Mouse (Mus musculus) urinary bladder, postnatal 4 days (tissue): ENCODE results near the gene Pxk.
"Not testable (repeated sequence)": the region's sequence is repeated elsewhere in the genome, so short reads cannot be mapped to it uniquely, and the experiment has no call there.

Source experiments
- DNase-seq, 2 experiments: peaks; one replicate each; pipeline ENCODE4 v3.0.0; 2021 to 2022; ENCODE audit warnings: low spot score in 2 of 2

Gene Pxk

DNA sequence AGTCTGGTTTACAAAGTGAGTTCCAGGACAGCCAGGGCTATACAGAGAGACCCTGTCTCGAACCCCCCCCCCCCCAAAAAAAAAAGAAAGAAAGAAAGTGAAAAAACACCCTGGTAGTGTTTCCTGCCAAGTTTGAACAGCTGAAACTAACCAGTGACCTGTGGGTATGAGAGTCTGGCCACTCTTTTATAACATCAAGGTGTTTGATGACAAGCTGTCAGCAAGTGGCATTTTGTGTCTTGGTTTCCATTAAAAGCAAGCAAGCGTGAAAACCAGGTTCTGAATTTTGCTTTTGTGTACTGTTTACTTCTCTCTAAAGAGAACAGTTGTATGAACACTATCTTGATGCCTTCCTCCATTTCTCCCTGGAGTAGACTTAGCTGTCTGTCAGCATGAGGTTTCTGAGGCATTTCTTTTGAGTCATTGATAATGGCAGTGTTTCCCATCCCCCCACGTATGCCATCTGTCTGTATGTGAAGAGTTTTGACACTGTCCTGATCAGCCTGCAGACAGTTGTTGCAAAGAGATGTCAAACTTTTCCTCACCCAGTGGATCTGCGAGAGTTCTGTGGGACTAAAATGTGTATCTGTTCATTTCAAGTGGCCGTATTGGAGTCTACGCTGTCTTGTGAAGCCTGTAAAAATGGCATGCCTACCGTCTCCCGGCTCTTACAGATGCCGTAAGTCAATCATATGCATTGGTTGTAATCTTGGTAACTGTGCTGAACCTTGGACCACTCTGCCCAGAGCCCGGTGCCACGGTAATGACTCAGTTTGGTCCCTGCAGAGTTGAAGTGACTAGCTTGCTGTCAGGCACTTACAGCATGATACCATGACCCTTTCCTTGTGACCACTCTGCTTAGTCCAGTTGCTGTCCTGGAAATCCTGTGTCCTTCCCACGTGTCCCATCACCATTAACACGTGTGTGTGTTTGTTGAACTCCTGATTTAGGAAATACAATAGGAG, 47.9 kb downstream of the Pxk start:
- DNase-seq: no peak

DNA sequence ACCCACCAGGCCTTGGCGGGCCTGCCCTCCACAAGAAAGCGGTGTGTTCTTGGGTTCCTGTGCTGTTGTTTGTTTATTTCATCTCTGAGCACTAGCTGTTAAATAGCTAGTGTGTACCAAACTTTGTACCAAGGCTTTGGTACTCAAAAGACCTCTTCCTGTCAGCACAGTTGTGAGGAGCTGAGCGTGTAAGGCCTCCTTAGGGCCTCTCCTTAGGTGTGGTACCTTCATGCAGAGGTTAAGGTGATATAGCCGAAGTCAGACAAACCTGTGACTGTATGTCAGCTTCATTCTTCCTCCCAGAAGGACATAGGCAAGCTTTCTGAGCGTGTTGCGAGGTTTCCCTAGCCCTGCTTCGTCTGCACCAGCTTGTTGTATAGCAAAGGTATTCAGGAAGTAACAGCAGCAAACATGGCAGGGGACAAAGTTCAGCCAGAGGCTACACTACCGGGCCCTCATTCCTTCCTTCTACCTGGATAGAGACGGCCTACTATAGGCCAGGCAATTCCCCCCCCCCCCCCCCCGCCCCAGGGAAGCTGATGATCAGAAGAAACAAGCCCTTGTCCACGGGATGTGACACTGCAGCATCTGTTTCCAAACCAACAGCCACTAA, 48.7 kb downstream of the Pxk start:
- no peak for DNase-seq

DNA sequence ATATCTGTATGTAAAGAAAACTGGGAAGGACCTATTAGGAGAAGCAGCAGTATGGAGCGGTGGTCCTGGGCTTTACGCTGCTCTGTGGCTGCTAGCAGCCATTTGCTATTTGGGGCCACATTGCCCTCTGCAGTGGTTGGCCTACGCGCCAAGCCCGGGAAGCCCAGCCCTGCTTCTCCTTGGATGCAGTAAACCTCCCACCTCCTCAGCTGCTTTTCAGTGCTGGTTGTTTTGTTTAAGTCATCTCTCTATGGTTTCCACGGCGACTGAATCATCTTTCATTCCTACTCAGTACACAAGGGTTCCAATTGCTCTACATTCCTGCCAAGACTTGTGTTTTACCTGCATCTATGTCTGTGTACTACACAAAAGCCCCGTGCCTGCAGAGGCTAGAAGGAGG, 50.8 kb downstream of the Pxk start:
- DNase-seq: no peak

DNA sequence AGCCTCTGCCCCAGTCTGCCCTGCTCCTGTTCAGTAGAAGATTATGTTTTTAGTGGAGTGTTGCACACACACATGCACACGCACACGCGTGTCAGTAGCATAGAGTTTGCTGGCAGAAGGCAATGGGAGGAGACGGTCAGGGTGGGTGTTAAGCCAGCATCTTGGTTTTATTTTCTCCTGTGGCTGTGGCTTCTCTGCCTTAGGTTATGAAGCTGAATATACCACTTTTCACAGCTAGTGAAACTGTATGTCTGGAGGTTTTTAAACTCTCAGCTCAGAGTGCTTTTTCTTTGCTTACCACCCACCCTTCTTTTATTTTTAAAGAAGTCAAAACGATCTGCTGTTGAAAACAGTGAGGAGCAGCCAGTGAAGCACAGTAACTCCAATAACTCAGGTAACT, 53.7 kb downstream of the Pxk start:
- no peak for DNase-seq

DNA sequence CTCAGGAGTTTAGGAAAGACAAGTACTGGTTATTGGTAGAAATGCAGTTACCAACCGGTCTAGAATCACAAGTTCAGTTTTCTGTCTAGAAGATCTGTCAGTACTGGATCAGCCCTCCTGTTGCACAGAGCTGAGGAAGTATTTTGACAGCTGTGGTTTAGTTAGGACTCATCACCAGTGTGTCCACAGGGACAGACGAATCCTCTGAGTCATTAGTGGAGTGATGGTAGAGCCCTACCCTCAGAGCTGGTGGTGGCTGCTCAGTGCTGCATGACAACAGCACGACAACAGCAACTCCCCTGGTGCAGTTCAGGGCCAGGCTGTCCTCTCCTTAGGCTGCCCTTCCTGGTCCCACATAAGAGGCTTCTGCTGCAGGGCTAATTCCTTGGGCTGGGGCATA, 56.1 kb downstream of the Pxk start:
- DNase-seq: no peak

DNA sequence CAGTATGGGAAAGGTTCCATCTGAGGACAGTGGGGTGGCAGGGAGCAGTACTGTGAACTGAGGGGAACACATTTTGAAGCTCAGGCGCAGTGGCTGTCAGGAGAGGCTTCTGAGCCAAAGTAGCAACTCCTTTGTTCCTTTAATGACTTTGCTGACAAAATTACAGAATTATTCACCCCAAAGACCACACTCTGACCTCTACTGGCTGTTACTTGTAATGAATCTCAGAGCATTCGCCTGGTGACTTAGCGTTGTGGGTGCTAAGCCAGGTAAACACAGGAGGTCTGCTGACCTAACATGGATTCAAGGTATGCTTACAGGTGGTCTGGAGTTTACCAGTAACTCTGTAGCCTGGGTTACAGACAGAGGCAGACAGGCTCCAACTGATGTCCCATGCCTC, 58.9 kb downstream of the Pxk start:
- DNase-seq: no peak

DNA sequence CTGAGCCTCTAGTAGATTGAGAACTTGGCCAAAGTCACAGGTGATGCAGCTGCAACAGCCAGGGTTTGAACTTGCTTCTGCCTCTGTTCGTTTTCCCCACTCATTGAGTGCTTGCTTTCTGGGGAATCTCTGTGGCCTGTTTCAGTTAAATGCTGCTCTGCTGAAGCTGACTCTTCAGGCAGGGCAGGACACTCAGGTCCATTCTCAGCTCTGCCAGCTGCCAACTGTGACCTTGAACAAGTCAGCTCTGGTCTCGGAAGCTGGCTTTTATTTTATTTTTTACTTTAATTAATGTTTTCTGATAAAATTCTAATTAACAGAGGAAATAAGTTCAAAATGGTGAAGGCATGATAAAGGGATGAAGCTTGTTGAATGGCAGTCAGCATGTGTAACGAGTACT, 60.7 kb downstream of the Pxk start:
- no peak for DNase-seq

DNA sequence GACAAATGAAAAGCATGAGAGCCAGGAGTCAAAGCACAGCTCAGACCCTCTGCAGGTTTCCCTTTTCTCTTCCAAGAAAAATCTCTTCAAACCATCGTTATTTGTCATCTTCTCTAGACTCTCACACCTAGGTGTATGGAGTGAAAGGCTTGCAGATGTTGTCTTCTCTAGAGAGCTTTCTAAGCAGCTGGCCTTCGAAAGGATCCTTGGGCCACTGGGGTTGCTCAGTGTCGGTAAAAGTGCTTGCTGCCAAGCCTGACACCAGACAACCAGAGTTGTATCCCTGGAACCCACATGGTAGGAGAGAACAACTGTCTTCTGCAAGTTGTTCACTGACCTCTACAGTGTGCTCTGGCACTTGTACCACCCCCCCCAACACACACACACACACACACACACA, 61.1 kb downstream of the Pxk start:
- no peak for DNase-seq

DNA sequence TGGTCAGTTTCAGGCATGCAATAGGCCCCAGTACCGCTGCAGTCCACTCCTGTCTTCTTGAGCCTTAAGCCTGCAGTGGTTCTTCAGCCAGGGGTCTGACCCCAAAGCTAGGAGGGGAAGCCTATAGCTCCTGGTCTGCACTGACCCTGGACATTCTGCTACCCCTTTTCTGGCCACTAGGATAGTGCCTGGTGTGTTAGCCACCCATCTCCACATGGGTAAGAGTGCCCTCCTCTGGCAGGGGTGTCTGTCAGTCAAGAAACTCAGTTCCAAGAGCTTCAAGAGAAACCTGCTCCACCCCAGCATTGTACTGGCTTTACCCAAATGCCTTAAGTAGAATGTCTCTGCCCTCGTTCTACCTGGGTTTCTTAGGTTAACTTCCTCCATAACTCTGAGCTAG, 63.8 kb downstream of the Pxk start:
- no peak for DNase-seq

DNA sequence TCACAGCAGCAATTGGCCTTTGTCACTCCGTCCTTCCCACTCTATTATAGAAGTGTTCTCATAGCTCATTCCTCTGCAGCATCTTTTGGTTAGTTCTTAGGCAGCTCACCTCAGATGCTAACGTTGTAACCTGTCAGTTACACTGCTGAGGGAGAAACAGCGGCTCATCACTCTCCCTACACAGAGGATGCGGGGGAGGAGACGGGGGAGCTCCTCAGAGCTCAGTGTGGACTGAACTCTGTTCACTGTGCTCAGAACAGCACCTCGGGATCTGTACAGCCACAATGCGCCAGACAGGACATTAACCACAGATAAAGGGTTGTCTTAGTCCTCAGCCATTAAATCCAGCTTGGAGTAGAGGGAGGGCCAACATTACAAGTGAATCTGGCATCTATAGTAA, 66.5 kb downstream of the Pxk start:
- no peak for DNase-seq

DNA sequence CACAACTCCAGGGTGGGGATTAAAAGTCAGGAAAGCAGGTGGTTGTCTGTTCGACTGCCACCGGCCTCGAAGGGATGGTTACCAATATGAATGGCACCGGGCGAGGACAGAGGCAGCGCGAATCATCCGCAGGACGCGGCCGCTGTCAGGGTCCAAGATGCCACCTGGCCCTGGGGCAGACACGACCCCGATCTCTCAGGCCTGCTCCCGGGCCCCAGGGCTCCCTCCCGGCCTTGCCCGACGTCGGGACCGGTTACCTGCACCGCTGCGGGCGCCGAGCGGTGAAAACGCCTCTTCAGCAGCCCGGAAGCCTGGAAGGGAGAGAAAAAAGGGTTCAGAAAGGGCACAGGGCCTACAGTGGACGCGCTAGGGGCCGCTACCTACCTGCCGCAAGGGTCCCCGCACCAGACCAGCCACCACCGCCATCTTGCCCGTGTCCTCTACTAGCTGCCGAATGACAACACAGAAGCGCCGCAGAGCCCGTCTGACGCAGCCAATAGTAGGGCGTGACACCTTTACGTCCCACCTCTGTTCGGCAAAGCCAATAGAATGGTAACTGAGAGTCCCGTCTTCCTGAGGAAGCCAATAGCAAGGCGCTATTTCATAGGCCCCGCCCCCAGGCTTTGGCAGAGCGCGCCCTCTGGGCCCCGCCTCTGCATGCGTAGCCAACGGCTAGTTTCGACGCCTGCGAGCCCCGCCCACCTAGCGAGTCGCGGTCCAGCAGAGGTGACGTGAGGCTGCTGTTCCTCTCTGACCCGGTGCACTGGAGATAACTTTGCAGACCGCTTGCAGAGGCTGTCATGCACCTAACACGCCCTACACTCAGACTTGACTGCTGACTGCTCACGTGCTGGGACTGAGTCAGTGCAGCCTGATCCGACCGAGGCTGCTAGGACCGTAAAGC, 74.7 kb downstream of the Pxk start, which contains the start of gene Pdhb:
Gene Pdhb, minus strand, starts transcription at position 519 of the 904 bp plus-strand sequence.
- peak; percentile 98 to 99 for DNase-seq

DNA sequence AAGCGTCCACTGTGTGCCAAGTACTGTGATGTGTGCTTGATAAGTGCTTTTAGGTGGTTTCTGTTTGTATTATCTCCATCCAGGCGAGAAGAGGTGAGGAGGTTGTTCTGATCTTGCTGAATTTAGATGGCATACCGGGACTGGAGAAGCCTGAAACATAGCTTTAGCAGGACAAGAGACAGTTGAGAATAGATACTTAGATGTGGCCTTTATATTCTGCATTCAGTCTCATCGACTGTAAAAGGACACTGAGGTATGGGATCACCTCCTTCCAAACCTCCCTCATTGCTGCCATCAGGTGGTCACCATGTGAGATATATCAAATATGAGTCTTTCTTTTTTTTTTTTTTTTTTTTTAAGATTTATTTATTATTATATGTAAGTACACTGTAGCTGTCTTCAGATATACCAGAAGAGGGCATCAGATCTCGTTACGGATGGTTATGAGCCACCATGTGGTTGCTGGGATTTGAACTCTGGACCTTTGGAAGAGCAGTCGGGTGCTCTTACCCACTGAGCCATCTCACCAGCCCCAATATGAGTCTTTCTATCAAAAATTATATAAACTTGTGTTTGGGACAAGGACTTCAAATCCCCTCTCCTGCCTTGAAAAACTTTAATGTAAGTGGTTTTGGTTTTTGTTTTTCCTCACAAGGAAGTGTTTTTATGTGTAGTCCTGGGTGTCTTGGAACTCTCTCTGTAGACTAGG, 75.7 kb downstream of the Pxk start:
- not testable (repeated sequence) for DNase-seq

DNA sequence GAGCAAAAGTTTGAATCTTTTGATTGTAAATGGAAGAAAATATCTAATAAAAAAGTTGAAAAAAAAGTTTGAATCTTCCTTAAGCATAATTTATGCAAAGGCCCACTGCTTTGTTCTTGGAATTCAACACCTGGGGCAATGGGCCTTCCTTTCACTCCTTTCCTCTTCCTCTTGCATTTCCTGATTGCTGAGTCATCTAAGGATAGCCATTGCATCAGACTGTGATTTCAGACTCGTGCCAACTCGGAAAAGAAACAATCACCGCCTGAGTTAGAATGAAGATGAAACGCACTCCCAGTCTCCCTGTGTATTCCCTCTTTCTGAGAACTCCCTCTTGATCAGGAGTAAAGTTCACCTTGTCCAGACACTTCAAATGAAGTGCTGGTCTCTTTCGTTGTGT, 76.6 kb downstream of the Pxk start:
- DNase-seq: no peak

DNA sequence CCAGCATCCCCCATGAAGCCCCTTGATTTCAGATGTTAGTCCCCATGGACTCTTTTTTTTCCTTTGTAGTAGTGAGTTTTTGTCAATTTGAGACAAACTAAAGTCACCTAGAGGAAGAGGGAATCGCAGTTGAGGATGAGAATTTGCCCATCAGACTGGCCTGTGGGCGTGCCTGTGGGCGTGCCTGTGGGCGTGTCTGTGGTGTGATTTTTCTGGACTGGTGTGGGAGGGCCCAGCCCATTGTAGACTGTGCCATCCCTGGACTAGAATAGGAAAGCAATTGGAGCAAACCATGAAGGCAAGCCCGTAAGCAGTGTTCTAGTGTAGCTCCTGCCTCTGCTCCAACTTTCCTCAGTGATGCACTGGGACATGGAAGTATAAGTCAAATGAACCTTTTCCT, 78.2 kb downstream of the Pxk start:
- no peak for DNase-seq

DNA sequence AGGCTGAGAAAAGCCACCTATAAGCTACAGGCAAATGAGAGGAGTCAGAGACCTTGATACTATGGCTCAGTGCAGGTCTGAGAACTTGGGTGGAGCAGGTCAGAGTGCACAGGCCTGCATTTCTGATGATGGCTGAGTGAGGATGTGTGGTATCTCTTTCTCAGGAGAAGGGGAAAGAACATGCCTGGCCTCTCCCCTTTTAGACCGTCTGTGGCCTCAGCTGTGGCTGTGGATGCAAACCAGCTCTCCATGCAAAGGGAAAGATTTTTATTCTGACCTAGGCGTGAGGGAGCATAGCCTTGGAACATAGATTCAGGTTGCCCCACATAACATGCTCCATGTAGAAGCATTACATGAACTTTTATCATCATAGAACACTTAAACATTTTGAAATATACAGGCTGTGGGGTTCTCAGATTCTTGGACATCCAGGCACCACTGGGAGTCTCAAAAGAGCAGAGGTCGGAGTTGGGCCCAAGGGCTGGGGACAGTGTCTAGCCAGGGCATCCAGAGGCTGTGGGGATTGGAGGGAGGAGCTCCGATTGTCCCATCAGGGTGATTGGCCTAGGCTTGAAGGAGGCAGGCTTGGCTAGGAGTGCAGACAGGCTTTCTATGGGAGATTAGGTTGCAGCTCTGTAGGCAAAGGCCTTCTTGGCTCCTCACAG, 82.5 kb downstream of the Pxk start:
- DNase-seq: no peak

DNA sequence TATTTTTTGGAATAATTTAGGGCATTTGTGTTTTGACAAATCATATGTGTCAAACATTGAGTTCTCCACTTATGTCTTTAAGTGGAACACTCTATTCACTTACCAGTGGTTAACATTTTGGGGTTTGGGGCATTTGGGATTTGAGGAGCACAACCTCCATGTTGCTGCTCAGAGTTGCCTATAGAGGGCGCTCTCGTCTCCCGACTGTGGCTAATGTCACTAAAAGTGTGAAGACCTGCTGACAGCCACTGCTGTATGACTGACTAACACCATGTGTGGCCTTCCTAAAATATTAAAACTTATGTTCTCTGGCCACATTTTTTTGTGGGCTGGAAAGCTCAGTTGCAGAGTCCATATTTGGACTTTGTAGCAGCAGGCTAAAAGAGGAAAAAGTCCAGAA, 85.3 kb downstream of the Pxk start:
- DNase-seq: no peak

DNA sequence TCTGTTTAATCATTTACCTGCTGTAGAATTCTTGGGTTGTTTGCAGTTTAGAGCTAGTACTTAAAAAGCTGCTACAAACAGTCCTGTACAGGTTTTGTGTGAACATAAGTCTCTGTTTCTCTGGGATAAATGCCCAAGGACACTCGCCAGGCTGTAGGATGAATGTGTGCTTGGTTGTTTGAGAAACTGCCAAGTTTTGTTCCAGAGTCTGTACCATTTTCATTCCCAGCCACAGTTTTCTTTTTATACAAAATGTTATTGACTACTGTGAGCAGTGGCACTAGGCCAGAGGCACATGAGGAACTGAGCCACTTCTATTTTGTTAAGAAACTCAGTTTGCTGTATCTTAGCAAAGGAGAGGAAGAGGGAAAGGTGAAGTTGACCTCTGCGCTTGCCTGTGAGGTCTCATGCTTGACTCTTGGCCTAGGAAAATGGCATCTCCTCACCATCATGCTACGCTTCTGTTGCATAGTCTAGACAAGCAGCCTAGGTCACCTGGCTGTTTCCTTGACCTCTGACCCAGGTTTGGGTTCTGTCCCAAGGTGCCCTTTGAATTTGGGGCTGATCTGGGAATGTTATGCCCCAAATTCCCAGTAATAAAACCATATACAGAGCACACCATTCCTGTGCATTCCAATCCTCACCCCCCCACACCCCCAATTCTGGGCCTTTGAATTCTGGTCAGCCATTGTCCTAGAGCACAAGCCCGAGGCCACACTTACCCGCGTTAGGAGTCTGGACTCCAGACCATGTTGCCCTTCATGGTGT, 88.5 kb downstream of the Pxk start:
- no peak for DNase-seq

DNA sequence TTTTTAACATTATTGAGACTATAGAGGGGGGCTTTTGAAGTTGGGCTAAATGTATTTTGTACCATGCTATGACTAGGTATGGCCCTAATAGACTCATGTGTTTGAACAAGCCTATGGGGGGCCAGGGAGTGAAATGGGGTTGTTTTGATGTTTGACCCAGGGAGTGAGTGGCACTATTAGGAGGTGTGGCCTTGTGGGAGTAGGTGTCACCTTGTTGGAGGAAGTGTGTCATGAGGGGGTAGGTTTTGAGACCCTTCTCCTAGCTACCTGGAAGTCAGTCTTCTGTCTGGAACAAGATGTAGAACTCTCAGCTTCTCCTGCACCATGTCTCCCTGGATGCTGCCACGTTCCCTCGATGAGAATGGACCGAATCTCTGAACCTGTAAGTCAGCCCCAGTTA, 92.5 kb downstream of the Pxk start:
- no peak for DNase-seq

DNA sequence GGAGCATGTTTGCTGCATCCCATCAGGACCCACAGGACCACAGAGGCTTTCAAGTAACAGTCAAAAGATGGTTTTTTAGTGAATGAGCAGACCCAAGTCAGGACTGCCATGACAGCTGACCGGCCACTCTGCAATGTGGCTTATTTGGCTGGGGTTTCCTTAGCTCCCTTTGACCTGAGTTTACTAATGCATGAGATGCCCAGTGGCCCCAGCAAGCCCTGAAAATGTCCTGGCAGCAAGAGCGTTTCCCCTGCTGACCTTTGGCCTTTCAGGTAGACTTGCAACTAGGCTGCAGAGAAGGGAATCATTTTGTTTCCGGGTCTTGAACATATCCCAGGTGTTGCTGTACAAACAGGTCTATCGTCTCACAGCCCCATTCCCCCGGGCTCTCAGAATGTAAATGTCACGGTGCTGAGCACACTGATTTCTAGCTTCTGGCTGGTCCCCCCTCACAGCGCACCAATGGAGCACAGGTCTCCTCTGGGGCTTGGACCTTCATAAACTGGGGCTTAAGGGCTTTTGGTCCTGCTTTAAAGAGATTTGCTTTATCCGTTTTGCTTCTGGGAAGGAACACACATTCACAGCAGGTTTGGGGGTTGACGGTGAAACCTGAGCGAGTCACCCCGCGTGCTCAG, 93.4 kb downstream of the Pxk start:
- no peak for DNase-seq

DNA sequence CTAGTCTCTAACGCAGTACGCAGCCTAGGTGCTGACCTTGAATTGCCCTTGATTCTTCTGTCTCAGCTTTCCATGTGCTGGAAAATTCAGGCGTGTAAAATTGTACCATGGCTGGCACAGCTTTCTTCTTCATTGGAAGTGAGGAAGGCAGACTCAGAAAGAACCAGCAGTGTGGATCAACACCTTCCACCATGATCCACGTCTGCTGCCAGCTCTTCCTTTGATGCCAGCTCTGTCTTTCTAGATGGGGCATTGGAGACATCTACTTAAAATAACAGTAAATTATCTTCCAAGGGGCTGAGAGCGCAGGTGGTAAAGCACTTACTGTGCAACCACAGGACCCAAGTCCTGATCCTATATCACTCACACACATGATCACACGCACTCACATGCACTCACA, 94.7 kb downstream of the Pxk start:
- DNase-seq: no peak
